Mouse (Mus musculus) stomach, postnatal 0 days (tissue): Measurements from ENCODE around the gene Rab1b. TPM values are rescaled to one million over a fixed set of nuclear protein-coding genes. Genes with fewer than 3 reads are reported as not detected.
A peak's percentile ranks its signal among the peaks of the same experiment; 100 is the strongest.

ENCODE experiments used
- ATAC-seq: fragments of 200-750 bp; cut with Nextera tagmentation; 2 replicates; pipeline ENCODE4 v1.8.0; 2017; ENCODE audit not compliant: low FRiP score, low TSS enrichment
- DNase-seq: peaks from one replicate; pipeline ENCODE4 v3.0.0-alpha.2; 2016; ENCODE audit warnings: low spot score
- H3K27ac ChIP-seq: fragments of 300-500 bp; sonication (generic); replicated peaks from 2 replicates; pipeline ENCODE4 v1.5.1; 2014; ENCODE audit warnings: mild to moderate bottlenecking, control low read depth
- H3K27me3 ChIP-seq: fragments of 300-500 bp; sonication (generic); 2 replicates; pipeline ENCODE4 v1.6.1; 2014; ENCODE audit warnings: low read length; ENCODE audit not compliant: control insufficient read depth, insufficient read depth
- H3K36me3 ChIP-seq: fragments of 300-500 bp; sonication (generic); 2 replicates; pipeline ENCODE4 v1.6.1; 2014; ENCODE audit warnings: low read length, mixed read lengths; ENCODE audit not compliant: control insufficient read depth, insufficient read depth
- H3K4me1 ChIP-seq: fragments of 300-500 bp; sonication (generic); replicated peaks from 2 replicates; pipeline ENCODE4 v1.6.1; 2014; ENCODE audit warnings: antibody characterized with exemption; ENCODE audit not compliant: control insufficient read depth, insufficient read depth
- H3K4me2 ChIP-seq: fragments of 300-500 bp; sonication (generic); replicated peaks from 2 replicates; pipeline ENCODE4 v1.6.1; 2014; ENCODE audit warnings: low read depth, mild to moderate bottlenecking, control low read depth, moderate library complexity
- H3K4me3 ChIP-seq: fragments of 300-500 bp; sonication (generic); 2 replicates; pipeline ENCODE4 v1.5.1; 2014; ENCODE audit warnings: low read depth, low read length, control low read depth
- H3K9ac ChIP-seq: fragments of 300-500 bp; sonication (generic); 2 replicates; pipeline ENCODE4 v1.6.1; 2014; ENCODE audit warnings: mild to moderate bottlenecking, low read length, control low read depth, mixed read lengths
- H3K9me3 ChIP-seq: fragments of 300-500 bp; sonication (generic); 2 replicates; pipeline ENCODE4 v1.6.1; 2016; ENCODE audit warnings: low read length; ENCODE audit not compliant: control insufficient read depth
- CTCF ChIP-seq: IDR thresholded peaks from 2 replicates; pipeline ENCODE4 v1.5.1; 2016; ENCODE audit warnings: antibody characterized with exemption, low read depth, mild to moderate bottlenecking, moderate library complexity
- EP300 ChIP-seq: optimal IDR thresholded peaks from 2 replicates; pipeline ENCODE3; 2016; ENCODE audit warnings: antibody characterized with exemption
- WGBS: fragments of 180-500 bp; shearing (Covaris S2); extraction: QIAGEN DNeasy Blood & Tissue Kit; methylation state at CpG from one replicate; pipeline ENCODE4 v1.1.7; 2014; 5-methylcytosine and 5-hydroxymethylcytosine counted together
- polyA plus RNA-seq: library from polyadenylated mRNA; unstranded; fragments of >200 nt; fragmentation: Nextera tagmentation; extraction: Ambion mirVana; gene quantifications from 2 replicates; pipeline ENCODE4 v1.2.1, GENCODE M21; 2015

Rab1b gene
- polyA plus RNA-seq, 1 experiment from 2014 or later, result 183 TPM

DNA sequence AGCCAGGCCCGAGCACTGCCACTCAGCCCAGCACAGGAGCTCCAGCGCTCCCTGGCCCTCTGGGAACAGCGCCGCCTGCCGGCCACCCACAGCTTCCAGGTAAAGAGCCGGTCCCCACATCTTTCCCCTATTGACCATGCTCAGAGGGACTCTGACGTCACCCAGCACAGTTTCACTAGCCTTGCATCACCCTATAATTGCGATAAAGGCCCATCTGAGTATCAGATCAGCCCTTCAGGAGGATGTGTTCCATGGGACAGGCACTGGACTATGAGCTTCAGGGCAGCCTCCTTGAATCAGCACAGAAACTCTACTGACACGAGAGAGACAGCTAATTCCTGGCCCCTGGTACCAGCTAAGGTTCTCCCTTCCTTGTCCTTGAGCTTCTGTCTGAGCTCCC is 53.0 kb downstream of the Rab1b start:
- no peak overlapping the region for H3K9ac ChIP-seq
- H3K4me3 ChIP-seq, result no peak overlapping the region
- no peaks in the 10 kb centered on the region for H3K27me3 ChIP-seq
- ATAC-seq (peak; percentile 16), DNase-seq (peak; percentile 80)
- TF ChIP-seq CTCF, result peak; percentile 86
- TF ChIP-seq EP300, result no peak
- no peak overlapping the region for H3K27ac ChIP-seq
- no peak overlapping the region for H3K4me2 ChIP-seq
- no peaks in the 10 kb centered on the region; the same call in 1 of the 2 replicates for H3K36me3 ChIP-seq
- H3K9me3 ChIP-seq, result no peaks in the 10 kb centered on the region
- WGBS, result 26% methylated on average over 9 of the region's 9 CpGs
- peaks cover 2% of the 10 kb centered on the region for H3K4me1 ChIP-seq

DNA sequence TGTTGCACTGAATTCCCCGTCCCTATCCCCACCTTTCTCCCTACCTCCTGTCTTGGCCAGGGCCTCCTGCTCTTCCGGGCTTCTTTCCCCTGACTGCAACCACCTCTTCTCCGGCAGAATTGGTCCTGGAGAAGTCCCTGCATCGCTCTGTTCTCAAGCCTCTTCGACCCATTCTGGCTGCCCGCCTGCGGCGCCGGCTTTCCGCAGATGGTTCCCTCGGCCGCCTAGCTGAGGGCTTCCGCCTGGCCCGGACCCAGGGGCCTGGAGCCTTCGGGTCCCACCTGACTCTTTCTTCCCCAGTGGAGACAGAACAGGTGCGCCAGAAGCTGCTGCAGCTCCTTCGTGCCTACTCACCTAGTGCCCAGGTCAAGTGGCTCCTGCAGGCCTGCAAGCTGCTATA is 54.0 kb downstream of the Rab1b start:
- ATAC-seq, result no peak
- no peak overlapping the region for H3K4me3 ChIP-seq
- DNase-seq, result no peak
- no peak overlapping the region for H3K4me2 ChIP-seq
- no peak overlapping the region for H3K27ac ChIP-seq
- no peak for TF ChIP-seq EP300
- TF ChIP-seq CTCF, result no peak
- 71% methylated on average over 17 of the region's 17 CpGs for WGBS
- H3K9me3 ChIP-seq, result no peaks in the 10 kb centered on the region
- H3K4me1 ChIP-seq, result no peaks in the 10 kb centered on the region; the same call in 1 of the 2 replicates
- H3K9ac ChIP-seq, result no peak overlapping the region
- H3K36me3 ChIP-seq, result no peaks in the 10 kb centered on the region; the same call in 1 of the 2 replicates
- H3K27me3 ChIP-seq, result no peaks in the 10 kb centered on the region

- TF ChIP-seq CTCF (no peak), EP300 (no peak)
- Histone ChIP-seq H3K27me3 (no peaks in the 10 kb centered on the region), H3K36me3 (peaks cover 3% of the 10 kb centered on the region; the same call in 1 of the 2 replicates), H3K9me3 (no peaks in the 10 kb centered on the region), H3K4me1 (no peaks in the 10 kb centered on the region; the same call in 1 of the 2 replicates), H3K27ac (no peak overlapping the region), H3K9ac (no peak overlapping the region), H3K4me3 (no peak overlapping the region), H3K4me2 (no peak overlapping the region)
- DNase-seq, result no peak
- 53% methylated on average over 25 of the region's 25 CpGs for WGBS
- ATAC-seq, result no peak
These were observed 54.6 kb downstream of the Rab1b start for GRCm38 (mm10) chr19:5052166-5052822.

DNA sequence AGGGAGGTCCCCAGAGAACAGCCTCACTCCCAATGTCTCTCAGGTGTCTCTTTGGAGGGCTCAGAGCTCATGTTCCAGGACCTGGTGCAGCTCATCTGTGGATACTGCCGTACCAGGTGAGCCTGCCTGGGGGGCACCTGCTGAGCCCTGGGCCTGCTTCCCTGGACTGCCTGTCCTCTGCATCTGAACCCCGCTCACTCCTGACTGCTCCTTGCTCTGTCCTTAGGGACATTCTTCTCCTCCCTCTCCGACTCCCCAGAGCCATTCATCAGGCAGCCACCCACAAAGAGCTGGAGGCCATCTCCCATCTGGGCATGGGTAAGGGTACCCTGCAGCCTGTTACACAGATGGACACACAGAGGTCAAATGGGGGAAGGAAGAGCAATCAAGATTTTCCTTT is 55.4 kb downstream of the Rab1b start:
- H3K36me3 ChIP-seq, result peaks cover 6% of the 10 kb centered on the region; the same call in 1 of the 2 replicates
- ATAC-seq (no peak), DNase-seq (no peak)
- H3K27me3 ChIP-seq, result no peaks in the 10 kb centered on the region
- H3K9me3 ChIP-seq, result no peaks in the 10 kb centered on the region
- no peak for TF ChIP-seq CTCF
- peak overlapping the region; percentile 63 for H3K4me2 ChIP-seq
- H3K4me1 ChIP-seq, result no peaks in the 10 kb centered on the region; the same call in 1 of the 2 replicates
- peak overlapping the region; percentile 49; the same call in 1 of the 2 replicates for H3K9ac ChIP-seq
- H3K4me3 ChIP-seq, result peak overlapping the region; percentile 35
- WGBS, result 34% methylated on average over 3 of the region's 3 CpGs
- peak overlapping the region; percentile 65 for H3K27ac ChIP-seq

DNA sequence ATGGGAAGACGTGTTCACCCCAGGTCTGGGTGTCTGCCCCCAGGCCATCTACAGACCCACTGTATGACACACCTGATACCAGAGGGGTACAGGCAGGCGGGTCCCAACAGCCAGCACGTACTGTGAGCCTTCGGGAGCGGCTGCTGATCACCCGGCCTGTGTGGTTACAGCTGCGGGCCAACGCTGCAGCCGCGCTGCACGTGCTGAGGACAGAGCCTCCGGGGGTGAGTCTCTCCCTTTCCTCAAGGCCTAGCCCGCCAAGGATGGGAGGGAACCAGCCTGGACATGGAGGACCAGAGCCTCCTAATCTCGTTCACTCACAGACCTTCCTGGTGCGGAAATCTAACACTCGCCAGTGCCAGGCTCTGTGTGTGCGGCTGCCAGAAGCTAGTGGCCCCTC is 55.8 kb downstream of the Rab1b start:
- peak; percentile 33 for ATAC-seq
- Histone ChIP-seq H3K4me1 (no peaks in the 10 kb centered on the region; the same call in 1 of the 2 replicates), H3K4me3 (peak overlapping the region; percentile 35), H3K9ac (peak overlapping the region; percentile 49), H3K36me3 (peaks cover 6% of the 10 kb centered on the region), H3K27me3 (no peaks in the 10 kb centered on the region), H3K9me3 (no peaks in the 10 kb centered on the region), H3K27ac (peak overlapping the region; percentile 65), H3K4me2 (peak overlapping the region; percentile 63)
- TF ChIP-seq EP300 (no peak), CTCF (no peak)
- 5% methylated on average over 17 of the region's 17 CpGs for WGBS
- DNase-seq, result peak; percentile 61
